Mouse (Mus musculus): Measurements from ENCODE around the gene Prrt3. TPM values are rescaled to one million over a fixed set of nuclear protein-coding genes. Genes with fewer than 3 reads are reported as not detected.

Prrt3 gene
- polyA plus RNA-seq, 1 experiment from 2014 or later, result 0.27 TPM

DNA sequence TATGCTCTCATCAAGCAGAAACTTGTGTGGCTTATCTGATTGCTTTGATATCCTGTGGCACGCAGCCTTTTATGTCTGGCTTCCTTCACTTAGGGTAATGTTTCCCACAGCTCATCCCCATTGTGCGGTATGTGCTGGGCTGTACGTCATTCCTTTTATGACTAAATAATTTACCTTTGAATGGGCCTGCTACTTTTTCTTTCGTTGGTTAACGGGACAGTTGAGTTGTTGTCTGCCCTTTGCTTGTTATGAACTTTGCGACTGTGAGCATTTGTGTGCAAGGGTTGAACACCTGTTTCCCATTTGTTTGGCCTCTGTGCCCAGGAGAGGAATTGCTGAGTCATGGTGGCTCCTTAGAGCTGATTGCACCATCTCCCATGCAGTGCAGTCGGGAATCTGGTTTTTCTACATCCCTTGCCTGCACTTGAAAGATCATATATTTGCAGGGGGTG lies 14.6 kb downstream of the Prrt3 start:
- no peaks in the 10 kb centered on the region for H3K27me3 ChIP-seq (ENCODE audit: control insufficient read depth, insufficient read depth, low read length)
- H3K4me2 ChIP-seq (ENCODE audit: low read length), result no peak overlapping the region
- no peak overlapping the region for H3K27ac ChIP-seq (replicated peaks in 1 of 2; ENCODE audit: control insufficient read depth in 1 of 2, insufficient read depth in 1 of 2, low read depth in 2 of 2, low read length in 2 of 2)
- no peak overlapping the region for H3K4me3 ChIP-seq (ENCODE audit: control insufficient read depth in 1 of 2, insufficient read depth in 1 of 2, low read depth in 1 of 2, low read length in 2 of 2)
- WGBS, result 68% methylated on average over 7 of the region's 7 CpGs
- peaks cover 9 to 10% of the 10 kb centered on the region in 2 experiments for H3K4me1 ChIP-seq (ENCODE audit: control insufficient read depth in 2 of 2, insufficient read depth in 2 of 2, low read length in 2 of 2)
- no peaks in the 10 kb centered on the region for H3K9me3 ChIP-seq (ENCODE audit: control insufficient read depth, low read length)
- no peak for ATAC-seq (ENCODE audit: insufficient number of reproducible peaks, insufficient read depth, low FRiP score, low read depth)
- H3K9ac ChIP-seq (ENCODE audit: low read length), result no peak overlapping the region
- peaks cover 55% of the 10 kb centered on the region for H3K36me3 ChIP-seq (ENCODE audit: control insufficient read depth, insufficient read depth, low read length)

DNA sequence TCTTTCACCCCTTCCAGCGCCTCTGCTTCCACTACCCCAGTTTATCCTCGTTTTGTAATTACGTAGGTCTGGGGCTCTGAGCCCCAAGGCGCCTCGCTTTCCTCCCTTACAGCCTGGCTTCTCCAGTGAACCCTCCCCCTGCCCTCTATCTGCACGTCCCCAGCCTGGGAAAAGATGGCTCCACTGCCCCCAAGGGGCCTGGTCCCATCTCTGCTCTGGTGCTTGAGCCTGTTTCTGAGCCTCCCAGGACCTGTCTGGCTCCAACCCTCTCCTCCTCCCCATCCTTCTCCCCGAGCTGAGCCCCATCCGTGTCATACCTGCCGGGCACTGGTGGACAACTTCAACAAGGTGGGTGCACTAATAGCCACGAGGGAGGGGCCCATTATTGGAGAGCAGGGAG lies 18.0 kb downstream of the Prrt3 start:
- Histone ChIP-seq H3K9me3 (ENCODE audit: control insufficient read depth, low read length) (no peaks in the 10 kb centered on the region), H3K4me3 (ENCODE audit: control insufficient read depth in 1 of 2, insufficient read depth in 1 of 2, low read depth in 1 of 2, low read length in 2 of 2) (peak overlapping the region; percentile 60 to 69), H3K4me2 (ENCODE audit: low read length) (peak overlapping the region; percentile 79), H3K4me1 (ENCODE audit: control insufficient read depth in 2 of 2, insufficient read depth in 2 of 2, low read length in 2 of 2) (peaks cover 16 to 27% of the 10 kb centered on the region in 2 experiments), H3K9ac (ENCODE audit: low read length) (peak overlapping the region; percentile 78), H3K27ac (replicated peaks in 1 of 2; ENCODE audit: control insufficient read depth in 1 of 2, insufficient read depth in 1 of 2, low read depth in 2 of 2, low read length in 2 of 2) (peak overlapping the region; percentile 70 to 86), H3K36me3 (ENCODE audit: control insufficient read depth, insufficient read depth, low read length) (peaks cover 20% of the 10 kb centered on the region), H3K27me3 (ENCODE audit: control insufficient read depth, insufficient read depth, low read length) (peaks cover 4% of the 10 kb centered on the region; the same call in 1 of the 2 replicates)
- ATAC-seq (ENCODE audit: insufficient number of reproducible peaks, insufficient read depth, low FRiP score, low read depth), result 0 out of 2 replicates have a peak, but pooled peaks have one; percentile 18
- WGBS, result 9% methylated on average over 10 of the region's 10 CpGs

DNA sequence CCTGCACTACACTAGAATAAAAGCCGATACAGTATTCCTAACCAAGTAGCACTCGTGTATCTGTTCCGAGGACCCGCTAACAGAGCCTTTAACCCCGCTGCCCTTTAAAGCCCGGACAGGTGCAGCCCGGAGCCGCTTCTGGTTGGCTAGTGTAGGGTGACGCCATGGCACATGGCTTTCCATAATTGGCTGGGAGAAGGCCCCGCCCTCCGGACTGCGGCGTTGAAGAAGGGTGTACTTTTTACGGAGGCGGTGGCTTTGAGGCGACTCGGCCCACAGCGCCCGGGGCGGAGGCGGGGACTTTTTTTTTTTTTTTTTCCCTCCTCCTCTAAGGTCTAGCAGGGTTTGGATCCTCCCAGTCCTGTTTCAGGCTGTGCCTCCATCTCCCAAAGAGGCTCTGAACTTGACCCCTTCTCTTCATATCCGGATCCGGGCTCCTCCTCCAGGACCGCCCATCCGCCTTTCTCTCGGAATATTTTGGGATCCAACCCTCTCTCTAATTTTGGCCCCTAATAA lies 18.6 kb downstream of the Prrt3 start, which contains the start of gene Creld1:
TSS of gene Creld1 (plus strand) at position 198 of the 516 bp plus-strand sequence.
- Histone ChIP-seq H3K27me3 (ENCODE audit: control insufficient read depth, insufficient read depth, low read length) (peaks cover 4% of the 10 kb centered on the region; the same call in 1 of the 2 replicates), H3K9me3 (ENCODE audit: control insufficient read depth, low read length) (no peaks in the 10 kb centered on the region), H3K27ac (replicated peaks in 1 of 2; ENCODE audit: control insufficient read depth in 1 of 2, insufficient read depth in 1 of 2, low read depth in 2 of 2, low read length in 2 of 2) (peak within 1 kb of the TSS; percentile 70 to 86), H3K4me3 (ENCODE audit: control insufficient read depth in 1 of 2, insufficient read depth in 1 of 2, low read depth in 1 of 2, low read length in 2 of 2) (peak within 1 kb of the TSS; percentile 60 to 69), H3K9ac (ENCODE audit: low read length) (peak within 1 kb of the TSS; percentile 78), H3K36me3 (ENCODE audit: control insufficient read depth, insufficient read depth, low read length) (peaks cover 15% of the 10 kb centered on the region), H3K4me1 (ENCODE audit: control insufficient read depth in 2 of 2, insufficient read depth in 2 of 2, low read length in 2 of 2) (peaks cover 16 to 27% of the 10 kb centered on the region in 2 experiments), H3K4me2 (ENCODE audit: low read length) (peak within 1 kb of the TSS; percentile 79)
- under 1% methylated on average over 25 of the region's 26 CpGs for WGBS
- ATAC-seq (ENCODE audit: insufficient number of reproducible peaks, insufficient read depth, low FRiP score, low read depth), result peak; percentile 95

DNA sequence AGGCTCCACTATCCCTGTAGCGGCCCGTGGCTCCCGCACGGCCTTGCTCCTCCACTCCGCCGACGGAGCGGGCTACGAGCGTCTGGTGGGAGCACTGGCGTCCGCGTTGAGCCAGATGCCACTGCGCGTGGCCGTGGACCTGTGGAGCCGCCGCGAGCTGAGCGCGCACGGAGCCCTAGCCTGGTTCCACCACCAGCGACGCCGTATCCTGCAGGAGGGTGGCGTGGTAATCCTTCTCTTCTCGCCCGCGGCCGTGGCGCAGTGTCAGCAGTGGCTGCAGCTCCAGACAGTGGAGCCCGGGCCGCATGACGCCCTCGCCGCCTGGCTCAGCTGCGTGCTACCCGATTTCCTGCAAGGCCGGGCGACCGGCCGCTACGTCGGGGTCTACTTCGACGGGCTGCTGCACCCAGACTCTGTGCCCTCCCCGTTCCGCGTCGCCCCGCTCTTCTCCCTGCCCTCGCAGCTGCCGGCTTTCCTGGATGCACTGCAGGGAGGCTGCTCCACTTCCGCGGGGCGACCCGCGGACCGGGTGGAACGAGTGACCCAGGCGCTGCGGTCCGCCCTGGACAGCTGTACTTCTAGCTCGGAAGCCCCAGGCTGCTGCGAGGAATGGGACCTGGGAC lies 19.1 kb downstream of the Prrt3 start:
- H3K4me2 ChIP-seq (ENCODE audit: low read length), result peak overlapping the region; percentile 79
- WGBS, result 1% methylated on average over 65 of the region's 65 CpGs
- peak overlapping the region; percentile 60 to 69 for H3K4me3 ChIP-seq (ENCODE audit: control insufficient read depth in 1 of 2, insufficient read depth in 1 of 2, low read depth in 1 of 2, low read length in 2 of 2)
- peaks cover 9% of the 10 kb centered on the region; the same call in 1 of the 2 replicates for H3K36me3 ChIP-seq (ENCODE audit: control insufficient read depth, insufficient read depth, low read length)
- H3K9ac ChIP-seq (ENCODE audit: low read length), result peak overlapping the region; percentile 78
- H3K27me3 ChIP-seq (ENCODE audit: control insufficient read depth, insufficient read depth, low read length), result peaks cover 4% of the 10 kb centered on the region; the same call in 1 of the 2 replicates
- peak; percentile 24; the same call in 1 of the 2 replicates for ATAC-seq (ENCODE audit: insufficient number of reproducible peaks, insufficient read depth, low FRiP score, low read depth)
- H3K27ac ChIP-seq (replicated peaks in 1 of 2; ENCODE audit: control insufficient read depth in 1 of 2, insufficient read depth in 1 of 2, low read depth in 2 of 2, low read length in 2 of 2), result peak overlapping the region; percentile 70 to 86
- no peaks in the 10 kb centered on the region for H3K9me3 ChIP-seq (ENCODE audit: control insufficient read depth, low read length)
- peaks cover 16 to 27% of the 10 kb centered on the region in 2 experiments for H3K4me1 ChIP-seq (ENCODE audit: control insufficient read depth in 2 of 2, insufficient read depth in 2 of 2, low read length in 2 of 2)

DNA sequence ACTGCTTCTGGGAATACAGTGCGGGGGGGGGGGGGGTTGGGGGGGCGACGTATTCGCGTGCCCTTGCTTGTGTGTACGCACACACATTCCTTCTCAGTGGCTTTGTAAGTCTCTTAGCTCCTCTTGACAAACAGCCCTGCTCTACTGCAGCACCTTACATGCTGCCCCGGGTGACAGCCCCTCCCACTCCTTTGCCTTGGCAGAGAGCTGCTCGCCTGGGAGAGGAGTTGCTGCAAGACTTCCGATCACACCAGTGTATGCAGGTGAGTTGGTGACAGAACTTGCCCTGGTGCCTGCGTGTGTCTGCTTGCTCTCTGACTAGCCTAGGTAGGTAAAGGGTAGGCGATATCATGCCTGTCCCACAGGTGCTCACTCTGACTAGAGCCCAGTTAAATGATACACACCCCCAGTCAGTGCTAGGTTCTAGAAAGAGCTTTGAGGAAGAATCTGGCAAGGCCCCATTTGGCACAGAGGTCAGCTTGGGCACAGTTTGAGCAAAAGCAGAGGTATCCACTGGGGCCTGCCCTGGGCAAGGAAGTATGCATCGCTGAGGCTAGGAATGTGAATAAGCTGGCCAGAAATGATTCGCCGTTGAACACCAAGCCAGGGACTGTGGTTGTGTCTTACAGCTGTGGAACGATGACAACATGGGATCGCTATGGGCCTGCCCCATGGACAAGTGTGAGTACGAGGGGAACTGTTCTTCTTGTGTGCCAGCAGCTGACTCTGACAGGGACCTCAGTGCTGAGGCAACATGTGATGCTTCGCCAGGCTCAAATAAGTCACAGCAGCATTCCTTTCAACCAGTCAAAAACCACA lies 21.0 kb downstream of the Prrt3 start:
- Histone ChIP-seq H3K36me3 (ENCODE audit: control insufficient read depth, insufficient read depth, low read length) (0 out of 2 replicates have a peak, but pooled peaks cover 2% of the 10 kb centered on the region), H3K9ac (ENCODE audit: low read length) (no peak overlapping the region), H3K9me3 (ENCODE audit: control insufficient read depth, low read length) (no peaks in the 10 kb centered on the region), H3K27ac (replicated peaks in 1 of 2; ENCODE audit: control insufficient read depth in 1 of 2, insufficient read depth in 1 of 2, low read depth in 2 of 2, low read length in 2 of 2) (peak overlapping the region; percentile 33 to 61; a peak in 3 of 4 replicates), H3K4me2 (ENCODE audit: low read length) (no peak overlapping the region), H3K4me1 (ENCODE audit: control insufficient read depth in 2 of 2, insufficient read depth in 2 of 2, low read length in 2 of 2) (peaks cover 16 to 27% of the 10 kb centered on the region in 2 experiments), H3K4me3 (ENCODE audit: control insufficient read depth in 1 of 2, insufficient read depth in 1 of 2, low read depth in 1 of 2, low read length in 2 of 2) (no peak overlapping the region), H3K27me3 (ENCODE audit: control insufficient read depth, insufficient read depth, low read length) (peaks cover 12% of the 10 kb centered on the region; the same call in 1 of the 2 replicates)
- ATAC-seq (ENCODE audit: insufficient number of reproducible peaks, insufficient read depth, low FRiP score, low read depth), result no peak
- WGBS, result 45% methylated on average over 18 of the region's 18 CpGs

DNA sequence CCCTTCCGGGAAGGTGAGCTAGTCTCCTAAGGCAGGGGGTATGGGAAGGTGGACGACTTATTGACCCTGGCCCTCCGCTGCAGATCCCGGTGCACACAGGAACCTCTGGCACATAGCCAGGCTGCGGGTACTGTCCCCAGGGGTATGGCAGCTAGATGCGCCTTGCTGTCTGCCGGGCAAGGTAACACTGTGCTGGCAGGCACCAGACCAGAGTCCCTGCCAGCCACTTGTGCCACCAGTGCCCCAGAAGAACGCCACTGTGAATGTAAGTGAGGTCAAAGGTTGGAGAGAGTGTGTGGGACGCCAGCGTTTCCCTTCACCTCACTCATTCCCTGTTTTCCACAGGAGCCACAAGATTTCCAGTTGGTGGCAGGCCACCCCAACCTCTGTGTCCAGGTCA lies 22.8 kb downstream of the Prrt3 start:
- H3K27me3 ChIP-seq (ENCODE audit: control insufficient read depth, insufficient read depth, low read length), result peaks cover 13% of the 10 kb centered on the region; the same call in 1 of the 2 replicates
- no peak overlapping the region for H3K27ac ChIP-seq (replicated peaks in 1 of 2; ENCODE audit: control insufficient read depth in 1 of 2, insufficient read depth in 1 of 2, low read depth in 2 of 2, low read length in 2 of 2)
- H3K4me3 ChIP-seq (ENCODE audit: control insufficient read depth in 1 of 2, insufficient read depth in 1 of 2, low read depth in 1 of 2, low read length in 2 of 2), result no peak overlapping the region
- H3K4me2 ChIP-seq (ENCODE audit: low read length), result no peak overlapping the region
- no peaks in the 10 kb centered on the region for H3K9me3 ChIP-seq (ENCODE audit: control insufficient read depth, low read length)
- no peak for ATAC-seq (ENCODE audit: insufficient number of reproducible peaks, insufficient read depth, low FRiP score, low read depth)
- no peak overlapping the region for H3K9ac ChIP-seq (ENCODE audit: low read length)
- peaks cover 11 to 19% of the 10 kb centered on the region in 2 experiments for H3K4me1 ChIP-seq (ENCODE audit: control insufficient read depth in 2 of 2, insufficient read depth in 2 of 2, low read length in 2 of 2)
- 80% methylated on average over 10 of the region's 10 CpGs for WGBS
- H3K36me3 ChIP-seq (ENCODE audit: control insufficient read depth, insufficient read depth, low read length), result no peaks in the 10 kb centered on the region

DNA sequence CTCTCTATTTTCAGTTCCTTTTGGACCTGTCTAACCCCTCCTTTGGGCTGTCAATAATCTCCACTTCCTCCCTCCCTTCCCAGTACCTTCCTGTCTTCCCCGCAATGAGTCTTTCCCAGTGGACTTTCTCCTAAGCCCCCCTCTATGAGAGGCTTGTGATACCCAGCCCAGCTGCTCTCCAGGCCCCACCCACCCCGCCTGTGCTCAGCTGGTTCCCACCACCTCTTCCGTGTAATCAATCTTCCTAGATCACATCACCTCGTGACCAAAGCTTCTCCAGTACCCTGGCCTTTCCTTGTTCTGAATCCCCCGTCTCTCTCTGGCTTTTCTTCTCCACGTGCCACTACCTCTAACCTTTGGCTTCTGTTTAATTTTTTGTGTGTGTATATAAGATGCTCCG lies 24.4 kb downstream of the Prrt3 start:
- H3K4me3 ChIP-seq (ENCODE audit: control insufficient read depth in 1 of 2, insufficient read depth in 1 of 2, low read depth in 1 of 2, low read length in 2 of 2), result no peak overlapping the region
- peaks cover 9 to 17% of the 10 kb centered on the region in 2 experiments for H3K4me1 ChIP-seq (ENCODE audit: control insufficient read depth in 2 of 2, insufficient read depth in 2 of 2, low read length in 2 of 2)
- no peak overlapping the region for H3K27ac ChIP-seq (replicated peaks in 1 of 2; ENCODE audit: control insufficient read depth in 1 of 2, insufficient read depth in 1 of 2, low read depth in 2 of 2, low read length in 2 of 2)
- H3K36me3 ChIP-seq (ENCODE audit: control insufficient read depth, insufficient read depth, low read length), result no peaks in the 10 kb centered on the region
- H3K9ac ChIP-seq (ENCODE audit: low read length), result no peak overlapping the region
- ATAC-seq (ENCODE audit: insufficient number of reproducible peaks, insufficient read depth, low FRiP score, low read depth), result no peak
- no peak overlapping the region for H3K4me2 ChIP-seq (ENCODE audit: low read length)
- WGBS, result 53% methylated on average over 7 of the region's 7 CpGs
- H3K9me3 ChIP-seq (ENCODE audit: control insufficient read depth, low read length), result no peaks in the 10 kb centered on the region
- peaks cover 13% of the 10 kb centered on the region; the same call in 1 of the 2 replicates for H3K27me3 ChIP-seq (ENCODE audit: control insufficient read depth, insufficient read depth, low read length)

Measured in heart, embryonic 14.5 days (tissue).